Mouse (Mus musculus): Measurements from ENCODE around the gene Scn9a.

- TF ChIP-seq ZC3H11A (IDR thresholded peaks at IDR 0.05; ENCODE audit: low read depth, low read length) (no peak), GABPA (IDR thresholded peaks at IDR 0.05; ENCODE audit: low read depth, low read length) (no peak), MAX (IDR thresholded peaks at IDR 0.05; ENCODE audit: low read length) (no peak), CTCF (IDR thresholded peaks at IDR 0.05 in 2 of 3, conservative IDR thresholded peaks at IDR 0.05 in 1 of 3; ENCODE audit: control insufficient read depth in 1 of 3, insufficient read depth in 1 of 3, low read depth in 2 of 3, low read length in 3 of 3, poor library complexity in 1 of 3, severe bottlenecking in 1 of 3) (no peak), RCOR1 (IDR thresholded peaks at IDR 0.05; ENCODE audit: low read depth, low read length) (no peak), EP300 (IDR thresholded peaks at IDR 0.05; ENCODE audit: low read depth in 1 of 2, low read length in 2 of 2) (no peak), USF1 (IDR thresholded peaks at IDR 0.05; ENCODE audit: low read depth, low read length) (no peak)
Measured at GRCm38 (mm10) chr2:66597313-66597712, 37.4 kb downstream of the Scn9a start.
